Mouse (Mus musculus) kidney, adult 8-10 months (tissue): Measurements from ENCODE around the gene Tex12.

ENCODE experiments used
- DNase-seq, 2 experiments: peaks; one replicate each; pipeline ENCODE4 v3.0.0; 2022

The Tex12 gene

GRCm38 (mm10) chr9:50507570-50507969, 53.6 kb downstream of the Tex12 start:
- DNase-seq, result no peak
